Mouse (Mus musculus) T-helper 2 cell (primary cell): ENCODE results near the gene Gm32717.
"Not testable (repeated sequence)": the region's sequence is repeated elsewhere in the genome, so short reads cannot be mapped to it uniquely, and the experiment has no call there.

Experiments
- in situ Hi-C: fragments of 300-600 bp; cut with MboI, MseI; formaldehyde crosslinking; loops from one replicate; pipeline ENCODE4 v1.15.1; 2025; ENCODE audit warnings: high pct_unique_total_duplicates

Gene Gm32717

DNA sequence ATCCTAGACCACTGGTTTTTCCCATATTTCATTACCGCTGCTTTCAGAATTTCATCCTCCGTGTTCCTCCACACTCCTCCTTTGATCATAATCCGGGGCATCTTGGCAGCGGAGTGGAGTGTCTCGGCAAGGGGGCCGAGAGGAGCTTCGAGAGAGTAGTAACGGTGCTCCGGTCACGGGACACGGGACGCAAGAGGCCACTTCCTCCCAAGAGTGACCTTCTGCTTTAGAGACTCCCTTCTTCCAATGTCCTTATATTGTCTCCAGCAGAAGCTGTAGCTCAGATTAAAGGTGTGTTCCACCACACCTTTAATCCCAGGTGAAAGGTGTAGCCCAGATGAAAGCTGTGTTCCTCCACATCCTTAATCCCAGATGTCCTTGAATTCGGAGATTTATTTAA is at the start of gene Gm32717:
Gene Gm32717 (minus strand): TSS at position 101 of the 400 bp plus-strand sequence.
- in situ Hi-C loops, result not testable (repeated sequence)

DNA sequence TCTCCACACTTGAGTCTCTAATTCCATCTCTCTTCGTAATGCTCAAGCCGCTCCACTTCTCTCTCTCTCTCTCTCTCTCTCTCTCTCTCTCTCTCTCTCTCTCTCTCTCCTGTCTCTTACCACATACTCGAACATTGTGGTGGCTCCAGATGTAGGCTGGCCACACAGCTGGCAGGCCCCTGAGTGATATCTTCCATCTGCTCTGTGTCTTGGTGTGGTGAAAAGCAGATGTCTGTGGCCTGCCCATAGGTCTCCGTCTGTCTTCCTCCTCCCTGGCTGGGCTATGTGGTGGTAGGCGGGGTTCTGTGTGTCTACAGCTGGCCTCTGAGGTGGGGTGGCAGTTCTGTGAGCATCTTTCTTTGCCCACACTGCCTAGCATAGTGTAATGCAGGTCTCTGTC is 42.4 kb upstream of the Gm32717 start:
- in situ Hi-C loops, result not testable (repeated sequence)

DNA sequence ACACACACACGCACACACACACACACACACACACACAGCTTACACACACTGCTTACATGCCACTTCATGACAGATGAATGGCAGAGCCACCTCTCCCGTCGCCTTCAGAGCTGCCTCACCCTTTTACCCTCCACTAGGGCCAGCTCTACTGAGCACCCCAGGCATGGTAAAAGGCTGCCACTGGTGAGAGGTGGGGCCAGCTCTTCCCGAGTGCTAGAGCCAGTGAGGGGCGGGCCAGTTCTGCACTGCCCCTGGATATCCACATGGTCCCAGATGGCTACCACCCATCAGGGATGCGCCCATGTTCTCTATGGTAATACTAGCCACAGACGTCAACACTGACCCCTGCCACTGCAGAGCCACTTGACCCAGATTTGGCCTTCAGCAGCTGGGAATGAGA is 42.0 kb upstream of the Gm32717 start:
- in situ Hi-C loops, result not testable (repeated sequence)

DNA sequence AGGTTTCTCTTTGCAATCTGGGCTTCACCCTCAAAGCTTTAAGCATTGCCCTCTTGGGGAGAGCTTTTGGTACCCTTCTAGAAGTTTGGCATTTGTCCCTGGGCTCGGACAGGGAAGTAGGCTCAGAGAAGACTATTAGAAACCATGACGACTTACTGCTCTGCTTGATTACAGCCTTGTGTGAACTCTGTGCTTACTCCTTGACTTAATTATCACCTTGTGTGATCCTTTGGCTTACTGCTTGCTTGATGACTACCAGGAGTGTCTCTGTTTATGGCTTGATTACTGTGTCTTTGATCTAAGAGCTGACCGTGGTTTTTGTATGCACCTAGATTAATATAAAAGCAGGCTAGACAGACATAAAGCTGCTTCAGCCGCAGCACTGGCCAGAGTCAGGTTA is 37.5 kb upstream of the Gm32717 start:
- in situ Hi-C loops, result not testable (repeated sequence)

DNA sequence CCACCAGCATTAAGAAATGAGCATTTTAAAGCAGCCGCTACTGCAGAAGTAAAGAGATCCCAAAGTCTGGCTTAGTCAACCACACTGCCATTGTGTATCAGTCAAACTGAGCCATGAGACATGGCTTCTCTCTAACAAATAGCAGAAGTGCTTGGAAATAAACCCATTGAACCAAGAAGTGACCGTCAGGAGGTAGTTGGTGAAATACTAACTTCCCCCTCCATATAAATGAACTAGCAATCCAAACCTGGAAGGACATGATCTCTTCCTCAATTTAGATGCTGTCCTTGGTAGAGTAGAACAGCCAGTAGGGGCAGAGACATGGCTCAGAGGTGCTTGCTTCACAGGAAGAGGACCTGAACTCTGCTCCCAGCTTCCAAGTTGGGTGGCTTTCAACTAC is 30.8 kb upstream of the Gm32717 start:
- in situ Hi-C loops, result not testable (repeated sequence)

DNA sequence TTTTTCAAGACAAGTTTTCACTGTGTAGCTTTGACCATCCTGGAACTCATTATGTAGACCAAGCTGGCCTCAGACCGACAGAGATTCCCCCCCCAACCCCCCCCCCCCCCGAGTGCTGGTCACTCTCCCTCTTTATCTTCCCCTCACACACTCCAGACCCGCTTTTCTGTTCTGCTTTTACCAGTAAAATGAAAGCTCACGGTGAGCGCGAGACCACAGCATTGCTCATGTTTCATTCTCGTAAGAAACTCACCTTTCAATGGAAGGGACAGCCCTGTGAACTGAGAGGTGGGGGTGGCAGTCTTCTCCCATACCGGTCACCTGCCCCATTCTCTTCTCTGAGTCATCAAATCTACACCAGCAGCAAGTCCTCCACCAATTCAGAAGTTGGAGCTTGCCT is 28.2 kb upstream of the Gm32717 start:
- in situ Hi-C loops, result not testable (repeated sequence)

DNA sequence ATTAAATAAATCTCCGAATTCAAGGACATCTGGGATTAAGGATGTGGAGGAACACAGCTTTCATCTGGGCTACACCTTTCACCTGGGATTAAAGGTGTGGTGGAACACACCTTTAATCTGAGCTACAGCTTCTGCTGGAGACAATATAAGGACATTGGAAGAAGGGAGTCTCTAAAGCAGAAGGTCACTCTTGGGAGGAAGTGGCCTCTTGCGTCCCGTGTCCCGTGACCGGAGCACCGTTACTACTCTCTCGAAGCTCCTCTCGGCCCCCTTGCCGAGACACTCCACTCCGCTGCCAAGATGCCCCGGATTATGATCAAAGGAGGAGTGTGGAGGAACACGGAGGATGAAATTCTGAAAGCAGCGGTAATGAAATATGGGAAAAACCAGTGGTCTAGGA is 17.8 kb upstream of the Gm32717 start, which contains the start of gene Gm32802:
Gene Gm32802 (plus strand): TSS at position 301 of the 400 bp plus-strand sequence.
- in situ Hi-C loops, result not testable (repeated sequence)

DNA sequence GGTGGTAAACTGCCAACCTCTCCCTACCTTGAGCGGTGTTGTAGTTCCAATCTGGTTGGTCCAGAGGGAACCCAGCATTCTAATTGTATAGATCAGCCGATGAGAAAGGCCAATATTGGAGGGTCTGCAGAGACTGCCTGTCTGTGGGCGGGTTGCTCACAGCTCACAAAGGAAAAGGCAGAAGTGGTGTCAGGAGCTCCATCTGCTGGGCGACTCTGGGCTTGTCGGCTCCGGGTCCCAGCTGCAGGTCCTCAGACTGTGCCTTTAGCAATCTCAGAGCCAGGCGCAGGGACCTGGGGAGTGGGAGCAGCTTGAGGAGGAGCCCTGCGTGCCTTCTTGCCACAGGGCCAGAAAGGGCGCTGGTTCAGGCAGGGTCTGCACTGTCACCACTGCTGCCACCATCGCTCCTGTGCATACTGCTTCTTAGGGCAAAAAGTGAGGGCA is 10.3 kb upstream of the Gm32717 start:
- in situ Hi-C loops, result loop anchor here (5.0 kb wide), 1 partner anchor 121 kb away; no protein-coding TSS in a partner anchor

DNA sequence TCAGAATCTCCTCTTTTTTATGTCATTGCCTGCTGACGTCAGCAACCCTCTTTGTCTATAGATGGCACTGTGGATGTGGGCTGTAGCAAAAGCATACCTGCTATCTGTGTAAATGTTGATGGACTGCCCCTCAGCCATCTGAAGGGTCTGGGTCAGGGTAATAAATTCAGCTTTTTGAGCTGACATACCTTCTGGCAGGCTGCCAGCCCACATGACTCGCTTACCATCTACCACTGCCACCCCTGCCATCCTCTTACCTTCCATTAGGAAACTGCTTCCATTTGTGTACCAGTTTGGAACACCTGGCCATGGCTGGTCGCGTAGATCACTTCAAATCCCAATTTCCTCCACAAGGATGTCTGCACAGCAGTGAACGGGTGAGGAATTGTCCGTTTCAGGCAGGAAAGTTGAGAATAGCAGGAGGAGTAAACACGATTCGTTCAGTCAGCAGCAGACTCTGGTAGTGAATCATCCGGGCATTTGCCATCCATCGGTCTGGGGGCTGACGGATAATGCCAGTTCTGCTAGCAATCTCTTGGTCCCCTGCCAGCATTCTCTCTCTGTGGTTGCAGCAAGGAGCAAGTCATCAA is 8.5 kb upstream of the Gm32717 start:
- in situ Hi-C loops, result not testable (repeated sequence)

DNA sequence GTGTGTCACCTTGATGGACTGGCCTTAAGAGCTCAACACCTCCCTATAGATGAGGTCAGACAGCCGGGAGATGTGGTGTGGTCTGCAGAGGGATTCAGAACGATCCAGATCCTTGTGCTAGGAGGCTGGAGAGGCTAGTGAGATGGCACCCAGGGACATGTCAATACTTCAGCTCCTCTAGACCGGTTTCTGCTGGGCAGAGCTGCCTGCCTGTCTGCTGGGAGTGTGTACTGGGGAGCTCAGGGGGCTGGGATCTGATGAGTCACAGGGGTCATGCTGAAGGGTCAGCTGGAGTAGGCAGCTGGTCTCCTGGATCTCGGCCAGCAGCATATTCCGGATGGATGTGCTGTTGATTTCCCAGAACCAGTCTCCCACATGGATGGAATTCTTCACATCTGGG is 8.0 kb downstream of the Gm32717 start:
- in situ Hi-C loops, result not testable (repeated sequence)

DNA sequence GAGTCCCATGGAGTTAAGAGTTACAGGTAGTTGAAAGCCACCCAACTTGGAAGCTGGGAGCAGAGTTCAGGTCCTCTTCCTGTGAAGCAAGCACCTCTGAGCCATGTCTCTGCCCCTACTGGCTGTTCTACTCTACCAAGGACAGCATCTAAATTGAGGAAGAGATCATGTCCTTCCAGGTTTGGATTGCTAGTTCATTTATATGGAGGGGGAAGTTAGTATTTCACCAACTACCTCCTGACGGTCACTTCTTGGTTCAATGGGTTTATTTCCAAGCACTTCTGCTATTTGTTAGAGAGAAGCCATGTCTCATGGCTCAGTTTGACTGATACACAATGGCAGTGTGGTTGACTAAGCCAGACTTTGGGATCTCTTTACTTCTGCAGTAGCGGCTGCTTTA is 13.0 kb downstream of the Gm32717 start:
- in situ Hi-C loops, result not testable (repeated sequence)

DNA sequence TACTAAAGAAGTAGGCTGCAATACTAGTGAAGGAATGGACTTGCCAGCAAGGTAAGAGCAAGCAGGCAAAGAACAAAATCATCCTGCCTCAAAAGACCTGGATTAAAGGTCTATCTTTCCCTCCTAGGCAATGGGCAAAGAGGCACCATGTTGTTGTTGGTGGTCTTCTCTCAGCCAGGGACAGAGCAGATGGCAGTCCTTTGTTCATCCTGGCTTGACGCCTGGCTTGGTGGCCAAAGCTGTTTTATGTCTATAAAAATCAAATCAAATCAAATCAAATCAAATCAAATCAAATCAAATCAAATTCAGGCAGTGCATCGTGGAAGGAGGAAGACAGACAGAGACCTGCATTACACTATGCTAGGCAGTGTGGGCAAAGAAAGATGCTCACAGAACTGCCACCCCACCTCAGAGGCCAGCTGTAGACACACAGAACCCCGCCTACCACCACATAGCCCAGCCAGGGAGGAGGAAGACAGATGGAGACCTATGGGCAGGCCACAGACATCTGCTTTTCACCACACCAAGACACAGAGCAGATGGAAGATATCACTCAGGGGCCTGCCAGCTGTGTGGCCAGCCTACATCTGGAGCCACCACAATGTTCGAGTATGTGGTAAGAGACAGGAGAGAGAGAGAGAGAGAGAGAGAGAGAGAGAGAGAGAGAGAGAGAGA is 24.7 kb downstream of the Gm32717 start:
- in situ Hi-C loops, result not testable (repeated sequence)

DNA sequence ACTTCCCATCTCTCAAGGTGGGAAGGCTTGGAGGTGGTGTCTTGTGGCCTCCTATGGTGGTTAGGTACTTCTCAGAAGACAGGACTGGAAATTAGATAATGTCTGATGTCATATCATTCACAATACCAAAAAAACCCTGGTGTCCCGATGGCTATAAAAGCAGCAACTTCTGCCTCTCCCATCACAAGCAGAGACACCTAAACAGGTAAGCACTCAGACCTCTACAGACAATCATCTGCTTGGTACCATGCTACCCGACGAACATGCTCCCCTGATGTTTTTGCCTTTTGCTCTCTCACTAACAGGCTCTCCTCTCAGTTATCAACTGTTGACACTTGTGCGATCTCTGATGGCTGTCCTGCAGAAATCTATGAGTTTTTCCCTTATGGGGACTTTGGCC is 35.9 kb downstream of the Gm32717 start, which contains the start of gene Il22:
Gene Il22 (plus strand): TSS at position 301 of the 400 bp plus-strand sequence.
- in situ Hi-C loops, result loop anchor here (5.0 to 10.0 kb wide), 2 partner anchors 88 to 1090 kb away; no protein-coding TSS in a partner anchor

DNA sequence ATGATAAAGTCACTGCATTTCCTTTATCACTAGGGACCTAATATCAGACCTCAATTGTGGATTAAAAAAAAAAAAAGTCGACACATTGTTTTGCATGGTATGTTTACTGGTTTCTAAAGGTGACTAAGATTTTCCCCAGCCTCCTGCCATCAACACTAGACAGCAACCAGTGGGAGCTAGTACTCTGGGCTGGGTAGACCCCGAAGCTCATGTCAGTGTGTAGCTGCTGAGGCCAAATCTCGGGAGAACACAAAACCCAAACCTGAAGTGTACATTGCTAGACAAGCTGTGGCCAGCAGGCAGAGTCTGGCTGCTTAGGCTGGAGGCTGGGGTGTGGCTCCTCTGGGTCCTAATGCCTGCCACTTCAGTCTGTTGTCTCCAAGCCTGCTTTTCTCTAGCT is 45.4 kb downstream of the Gm32717 start:
- in situ Hi-C loops, result not testable (repeated sequence)
